Mouse (Mus musculus): ENCODE measurements around the gene Cracr2b. TPM values are rescaled to one million over a fixed set of nuclear protein-coding genes. Genes with fewer than 3 reads are reported as not detected.

Cracr2b gene
- polyA plus RNA-seq, 1 experiment from 2014 or later, result 5.3 TPM

DNA sequence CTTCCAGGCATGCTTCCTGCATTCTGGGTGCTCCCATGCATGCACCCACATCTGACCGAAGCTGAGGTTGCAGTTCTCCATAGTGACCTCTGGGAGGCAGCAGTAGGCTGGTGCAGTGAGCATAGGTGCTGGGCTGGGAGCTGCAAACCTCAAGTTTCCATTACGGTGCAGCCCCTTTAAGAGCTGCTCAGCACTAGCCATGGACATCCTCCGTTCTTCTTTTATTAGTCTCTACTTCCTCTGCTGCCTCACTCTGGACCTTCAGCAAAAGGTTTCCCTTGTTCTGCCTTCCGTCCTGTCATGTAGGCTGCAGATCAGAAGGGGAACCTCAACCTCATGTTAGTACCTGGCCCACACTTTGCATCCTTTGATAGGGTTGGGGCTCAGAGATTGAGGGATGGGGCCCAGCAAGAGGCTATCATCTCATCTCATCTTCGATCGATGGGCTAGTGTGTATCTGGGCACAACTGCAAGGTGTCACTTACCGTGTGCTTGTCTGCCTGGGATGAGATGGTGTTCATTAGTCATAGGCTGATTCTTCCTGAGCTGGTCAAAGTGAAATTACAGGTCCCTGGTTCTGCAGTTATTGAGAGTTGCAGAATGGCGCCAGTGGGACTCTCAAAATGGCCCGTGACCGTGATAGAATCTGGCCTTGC is 20.1 kb downstream of the Cracr2b start:
- H3K27me3 ChIP-seq (ENCODE audit: control insufficient read depth, insufficient read depth, low read length), result peaks cover 10% of the 10 kb centered on the region
- no peaks in the 10 kb centered on the region for H3K36me3 ChIP-seq (ENCODE audit: control insufficient read depth, insufficient read depth, low read length)
- peaks cover 11% of the 10 kb centered on the region for H3K4me1 ChIP-seq (ENCODE audit: control insufficient read depth, insufficient read depth, low read length)
- no peak overlapping the region for H3K4me3 ChIP-seq (ENCODE audit: low read depth, low read length)
- peak overlapping the region; percentile 7; the same call in 1 of the 2 replicates for H3K4me2 ChIP-seq (ENCODE audit: low read depth, severe bottlenecking)
- ATAC-seq (ENCODE audit: insufficient number of reproducible peaks, low FRiP score, low TSS enrichment, low read depth) (no peak), DNase-seq (ENCODE audit: low spot score) (peak; percentile 71)
- no peaks in the 10 kb centered on the region for H3K9me3 ChIP-seq (ENCODE audit: control insufficient read depth, low read length)
- H3K9ac ChIP-seq (ENCODE audit: low read length), result no peak overlapping the region
- no peak overlapping the region for H3K27ac ChIP-seq (replicated peaks; ENCODE audit: low read depth, low read length)
- WGBS, result 8% methylated on average over 10 of the region's 10 CpGs

DNA sequence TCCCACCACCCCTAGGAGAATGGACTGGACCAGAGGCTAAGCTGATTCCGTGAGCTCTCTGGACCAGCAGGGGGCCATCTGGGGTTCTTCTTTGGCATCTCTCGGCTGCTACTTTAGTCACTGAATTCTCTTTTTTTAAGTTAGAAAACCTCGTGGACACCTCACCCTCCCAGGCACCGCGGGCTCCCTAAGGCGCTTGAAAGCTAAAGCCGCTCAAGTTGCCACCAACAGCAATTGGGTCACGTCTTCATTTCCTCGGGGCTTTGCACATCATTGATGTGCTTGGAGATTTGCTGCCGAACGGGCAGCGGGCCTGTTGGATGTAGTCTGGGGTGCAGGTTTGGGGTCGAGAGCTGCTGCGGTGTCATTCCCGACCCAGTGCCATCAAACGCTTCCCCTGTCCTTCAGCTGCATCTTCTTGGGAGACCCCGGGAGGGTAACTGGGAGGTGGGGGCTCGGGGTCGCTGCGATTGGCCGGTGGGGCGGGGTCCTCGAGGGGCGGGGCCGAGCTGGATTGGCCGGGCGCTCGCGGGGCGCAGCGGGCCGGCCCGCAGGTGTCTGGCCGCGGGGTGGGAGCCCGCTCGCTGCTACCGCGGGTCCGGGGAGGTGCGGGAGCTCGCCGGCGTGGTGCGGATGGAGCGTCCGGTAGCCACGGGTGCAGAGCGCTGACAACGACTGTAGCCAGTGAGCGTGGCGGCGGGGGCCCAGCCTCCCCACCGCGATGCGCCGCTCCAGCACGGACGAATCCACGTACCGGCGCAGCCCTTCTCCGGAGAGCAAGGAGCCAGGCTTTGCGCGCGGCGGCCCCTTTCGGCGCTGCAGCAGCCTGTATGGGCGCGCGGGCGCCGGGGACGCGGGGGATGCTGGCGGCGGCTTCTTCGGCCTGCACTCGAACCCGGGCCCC is 20.9 kb downstream of the Cracr2b start:
- Histone ChIP-seq H3K36me3 (ENCODE audit: control insufficient read depth, insufficient read depth, low read length) (no peaks in the 10 kb centered on the region), H3K4me2 (ENCODE audit: low read depth, severe bottlenecking) (peak overlapping the region; percentile 98), H3K4me1 (ENCODE audit: control insufficient read depth, insufficient read depth, low read length) (peaks cover 7% of the 10 kb centered on the region; the same call in 1 of the 2 replicates), H3K9me3 (ENCODE audit: control insufficient read depth, low read length) (no peaks in the 10 kb centered on the region), H3K27ac (replicated peaks; ENCODE audit: low read depth, low read length) (no peak overlapping the region), H3K9ac (ENCODE audit: low read length) (peak overlapping the region; percentile 41), H3K4me3 (ENCODE audit: low read depth, low read length) (peak overlapping the region; percentile 52), H3K27me3 (ENCODE audit: control insufficient read depth, insufficient read depth, low read length) (peaks cover 10% of the 10 kb centered on the region)
- under 1% methylated on average over 79 of the region's 81 CpGs for WGBS
- DNase-seq (ENCODE audit: low spot score), result peak; percentile 67
- peak; percentile 33; the same call in 1 of the 2 replicates for ATAC-seq (ENCODE audit: insufficient number of reproducible peaks, low FRiP score, low TSS enrichment, low read depth)

- no peak overlapping the region for H3K27ac ChIP-seq (replicated peaks; ENCODE audit: low read depth, low read length)
- DNase-seq (ENCODE audit: low spot score) (peak; percentile 43), ATAC-seq (ENCODE audit: insufficient number of reproducible peaks, low FRiP score, low TSS enrichment, low read depth) (no peak)
- peaks cover 10% of the 10 kb centered on the region for H3K27me3 ChIP-seq (ENCODE audit: control insufficient read depth, insufficient read depth, low read length)
- H3K4me3 ChIP-seq (ENCODE audit: low read depth, low read length), result peak overlapping the region; percentile 52
- H3K4me1 ChIP-seq (ENCODE audit: control insufficient read depth, insufficient read depth, low read length), result 0 out of 2 replicates have a peak, but pooled peaks cover 3% of the 10 kb centered on the region
- no peaks in the 10 kb centered on the region for H3K36me3 ChIP-seq (ENCODE audit: control insufficient read depth, insufficient read depth, low read length)
- no peak overlapping the region for H3K9ac ChIP-seq (ENCODE audit: low read length)
- H3K9me3 ChIP-seq (ENCODE audit: control insufficient read depth, low read length), result no peaks in the 10 kb centered on the region
- WGBS, result 11% methylated on average over 11 of the region's 11 CpGs
- H3K4me2 ChIP-seq (ENCODE audit: low read depth, severe bottlenecking), result peak overlapping the region; percentile 98
Measured at GRCm38 (mm10) chr7:141482531-141483024, 21.7 kb downstream of the Cracr2b start.

DNA sequence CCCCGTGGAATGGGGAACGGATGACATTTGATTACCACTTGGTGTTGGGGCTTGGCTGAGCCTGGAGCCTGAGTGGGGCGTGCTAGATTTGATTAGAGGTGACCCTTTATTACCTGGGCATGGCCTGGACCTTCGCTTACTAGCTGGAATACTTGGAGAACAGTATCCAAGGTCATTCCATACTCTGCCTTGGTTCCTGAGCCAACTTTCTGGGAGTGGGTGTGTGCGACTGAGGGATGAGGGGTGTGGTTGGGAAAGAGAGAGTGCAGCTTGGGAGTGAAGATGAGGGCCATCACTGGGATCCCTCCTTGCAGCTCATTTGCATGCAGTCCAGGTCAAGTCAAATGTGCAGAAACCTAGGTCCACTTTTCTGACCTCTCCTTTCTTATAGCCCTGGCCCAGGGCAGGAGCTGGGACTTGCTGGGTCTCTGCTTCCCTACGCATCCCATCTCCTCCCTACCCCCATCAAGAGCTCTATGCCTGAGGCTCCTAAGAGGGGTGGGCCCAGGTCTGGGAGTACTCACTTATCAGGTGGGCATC is 22.3 kb downstream of the Cracr2b start:
- WGBS, result 71% methylated on average over 6 of the region's 6 CpGs
- Histone ChIP-seq H3K4me2 (ENCODE audit: low read depth, severe bottlenecking) (no peak overlapping the region), H3K9ac (ENCODE audit: low read length) (no peak overlapping the region)

GRCm38 (mm10) chr7:141484186-141485120 is 23.6 kb downstream of the Cracr2b start:
- WGBS, result 69% methylated on average over 5 of the region's 5 CpGs
- Histone ChIP-seq H3K9ac (ENCODE audit: low read length) (no peak overlapping the region), H3K36me3 (ENCODE audit: control insufficient read depth, insufficient read depth, low read length) (no peaks in the 10 kb centered on the region), H3K27ac (replicated peaks; ENCODE audit: low read depth, low read length) (no peak overlapping the region), H3K4me1 (ENCODE audit: control insufficient read depth, insufficient read depth, low read length) (0 out of 2 replicates have a peak, but pooled peaks cover 3% of the 10 kb centered on the region), H3K9me3 (ENCODE audit: control insufficient read depth, low read length) (no peaks in the 10 kb centered on the region), H3K4me2 (ENCODE audit: low read depth, severe bottlenecking) (no peak overlapping the region), H3K27me3 (ENCODE audit: control insufficient read depth, insufficient read depth, low read length) (peaks cover 10% of the 10 kb centered on the region), H3K4me3 (ENCODE audit: low read depth, low read length) (no peak overlapping the region)
- ATAC-seq (ENCODE audit: insufficient number of reproducible peaks, low FRiP score, low TSS enrichment, low read depth) (no peak), DNase-seq (ENCODE audit: low spot score) (no peak)

More for the DNA sequence above, 22.3 kb downstream of the Cracr2b start:
- Histone ChIP-seq H3K27me3 (ENCODE audit: control insufficient read depth, insufficient read depth, low read length) (peaks cover 10% of the 10 kb centered on the region), H3K36me3 (ENCODE audit: control insufficient read depth, insufficient read depth, low read length) (no peaks in the 10 kb centered on the region), H3K4me3 (ENCODE audit: low read depth, low read length) (no peak overlapping the region), H3K27ac (replicated peaks; ENCODE audit: low read depth, low read length) (no peak overlapping the region), H3K9me3 (ENCODE audit: control insufficient read depth, low read length) (no peaks in the 10 kb centered on the region), H3K4me1 (ENCODE audit: control insufficient read depth, insufficient read depth, low read length) (0 out of 2 replicates have a peak, but pooled peaks cover 3% of the 10 kb centered on the region)
- ATAC-seq (ENCODE audit: insufficient number of reproducible peaks, low FRiP score, low TSS enrichment, low read depth) (no peak), DNase-seq (ENCODE audit: low spot score) (no peak)

- H3K27me3 ChIP-seq (ENCODE audit: control insufficient read depth, insufficient read depth, low read length), result peaks cover 10% of the 10 kb centered on the region
- 94% methylated on average over 2 of the region's 2 CpGs for WGBS
- ATAC-seq (ENCODE audit: insufficient number of reproducible peaks, low FRiP score, low TSS enrichment, low read depth) (no peak), DNase-seq (ENCODE audit: low spot score) (no peak)
- H3K9ac ChIP-seq (ENCODE audit: low read length), result no peak overlapping the region
- no peak overlapping the region for H3K4me3 ChIP-seq (ENCODE audit: low read depth, low read length)
- no peak overlapping the region for H3K27ac ChIP-seq (replicated peaks; ENCODE audit: low read depth, low read length)
- H3K4me2 ChIP-seq (ENCODE audit: low read depth, severe bottlenecking), result no peak overlapping the region
- no peaks in the 10 kb centered on the region for H3K9me3 ChIP-seq (ENCODE audit: control insufficient read depth, low read length)
- H3K36me3 ChIP-seq (ENCODE audit: control insufficient read depth, insufficient read depth, low read length), result no peaks in the 10 kb centered on the region
- 0 out of 2 replicates have a peak, but pooled peaks cover 3% of the 10 kb centered on the region for H3K4me1 ChIP-seq (ENCODE audit: control insufficient read depth, insufficient read depth, low read length)
Measured at GRCm38 (mm10) chr7:141485186-141485585, 24.3 kb downstream of the Cracr2b start.

DNA sequence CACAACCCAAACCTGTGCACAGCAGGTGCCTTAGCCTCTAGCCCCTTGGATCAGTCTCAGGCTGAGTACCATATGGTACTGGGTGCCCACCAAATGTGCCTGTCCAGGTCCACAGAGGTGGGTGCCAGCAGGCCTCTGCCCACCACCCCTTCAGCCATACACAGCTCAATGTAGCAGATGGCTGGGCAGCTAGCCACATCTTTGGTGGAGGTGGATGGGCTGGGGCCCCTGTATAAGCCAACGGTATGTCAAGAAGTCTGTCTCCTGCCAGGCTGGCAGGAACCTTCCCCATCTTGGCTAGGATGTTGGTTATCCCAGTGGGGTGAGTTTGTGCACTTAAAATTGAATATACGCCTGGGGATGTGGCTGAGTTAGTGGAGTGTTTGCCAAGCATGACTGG is 24.7 kb downstream of the Cracr2b start:
- H3K4me2 ChIP-seq (ENCODE audit: low read depth, severe bottlenecking), result no peak overlapping the region
- 0 out of 2 replicates have a peak, but pooled peaks cover 3% of the 10 kb centered on the region for H3K4me1 ChIP-seq (ENCODE audit: control insufficient read depth, insufficient read depth, low read length)
- no peaks in the 10 kb centered on the region for H3K36me3 ChIP-seq (ENCODE audit: control insufficient read depth, insufficient read depth, low read length)
- H3K9me3 ChIP-seq (ENCODE audit: control insufficient read depth, low read length), result no peaks in the 10 kb centered on the region
- peaks cover 10% of the 10 kb centered on the region for H3K27me3 ChIP-seq (ENCODE audit: control insufficient read depth, insufficient read depth, low read length)
- WGBS, result 93% methylated on average over 2 of the region's 2 CpGs
- DNase-seq (ENCODE audit: low spot score) (no peak), ATAC-seq (ENCODE audit: insufficient number of reproducible peaks, low FRiP score, low TSS enrichment, low read depth) (no peak)
- H3K4me3 ChIP-seq (ENCODE audit: low read depth, low read length), result no peak overlapping the region
- no peak overlapping the region for H3K27ac ChIP-seq (replicated peaks; ENCODE audit: low read depth, low read length)
- H3K9ac ChIP-seq (ENCODE audit: low read length), result no peak overlapping the region
